Mouse (Mus musculus): Measurements from ENCODE around the gene Unc80. TPM values are rescaled to one million over a fixed set of nuclear protein-coding genes. Genes with fewer than 3 reads are reported as not detected.

Gene Unc80
- polyA plus RNA-seq, 1 experiment = 8.0 TPM

DNA sequence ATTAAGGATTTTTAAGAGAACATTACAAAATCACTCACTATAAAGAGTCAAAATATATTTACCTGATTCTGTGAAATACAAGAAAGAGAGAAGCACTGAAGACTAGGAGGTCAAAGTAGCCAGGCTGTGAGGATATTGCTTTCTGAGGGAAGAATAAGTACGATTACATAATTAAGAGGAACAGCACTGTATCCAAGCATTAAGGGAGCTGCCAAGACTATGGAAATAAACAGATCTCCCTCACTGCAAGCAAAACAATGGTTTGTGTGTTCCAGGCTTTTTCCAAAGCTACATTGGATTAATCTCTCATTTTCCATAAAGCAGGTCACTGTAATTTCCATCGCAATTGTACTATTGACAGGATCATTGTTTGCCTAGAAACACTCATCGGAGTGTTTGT, 14.6 kb downstream of the Unc80 start:
- no peak for DNase-seq (ENCODE audit: low read depth)
- no peak for TF ChIP-seq POLR2A (IDR thresholded peaks at IDR 0.05; ENCODE audit: borderline replicate concordance, extremely low read depth, insufficient read depth, insufficient read length, poor library complexity, severe bottlenecking)

GRCm38 (mm10) chr1:66493064-66493463, 24.9 kb downstream of the Unc80 start:
- peak; percentile 39 for DNase-seq (ENCODE audit: low read depth)
- TF ChIP-seq CTCF (IDR thresholded peaks at IDR 0.05; ENCODE audit: borderline replicate concordance, extremely low read depth, insufficient read depth, insufficient read length) (no peak), POLR2A (IDR thresholded peaks at IDR 0.05; ENCODE audit: borderline replicate concordance, extremely low read depth, insufficient read depth, insufficient read length, poor library complexity, severe bottlenecking) (no peak)

DNA sequence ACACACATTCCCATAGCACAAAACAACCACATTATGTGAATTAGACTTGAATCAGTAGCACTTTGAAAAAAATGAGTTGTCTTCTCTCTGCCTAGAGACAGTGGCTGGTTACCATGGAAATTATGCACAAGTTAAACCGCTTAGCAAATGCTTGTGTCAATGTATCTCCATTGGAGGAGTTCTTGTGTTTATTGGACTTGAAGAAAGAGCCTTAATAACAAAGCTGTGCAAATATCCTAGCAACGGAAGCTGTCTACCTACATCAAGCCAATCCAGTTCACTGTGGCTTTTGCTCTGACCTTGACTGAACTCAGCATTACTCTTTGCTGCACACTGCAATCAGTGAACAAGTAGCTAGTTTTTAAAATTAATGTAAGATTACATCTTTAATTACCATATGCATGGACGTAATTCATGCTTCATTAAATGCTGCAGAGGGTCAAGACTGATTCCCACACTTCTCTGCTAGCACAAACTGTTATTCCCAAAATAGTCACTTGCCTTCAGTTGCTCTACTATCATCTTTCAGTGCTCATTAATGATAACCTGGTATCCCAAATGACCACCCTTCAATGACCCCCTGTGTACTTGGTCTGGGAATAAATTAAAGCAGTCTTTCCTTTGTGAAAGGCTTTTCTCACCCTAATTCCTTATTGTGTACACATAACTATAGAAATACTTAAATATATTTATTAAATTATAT, 27.3 kb downstream of the Unc80 start:
- DNase-seq (ENCODE audit: low read depth) = peak; percentile 80
- TF ChIP-seq CTCF (IDR thresholded peaks at IDR 0.05; ENCODE audit: borderline replicate concordance, extremely low read depth, insufficient read depth, insufficient read length) = no peak
- no peak for TF ChIP-seq POLR2A (IDR thresholded peaks at IDR 0.05; ENCODE audit: borderline replicate concordance, extremely low read depth, insufficient read depth, insufficient read length, poor library complexity, severe bottlenecking)

- no peak for TF ChIP-seq CTCF (IDR thresholded peaks at IDR 0.05; ENCODE audit: borderline replicate concordance, extremely low read depth, insufficient read depth, insufficient read length)
- no peak for TF ChIP-seq POLR2A (IDR thresholded peaks at IDR 0.05; ENCODE audit: borderline replicate concordance, extremely low read depth, insufficient read depth, insufficient read length, poor library complexity, severe bottlenecking)
- no peak for DNase-seq (ENCODE audit: low read depth)
Measured at GRCm38 (mm10) chr1:66550812-66551211, 82.6 kb downstream of the Unc80 start.

DNA sequence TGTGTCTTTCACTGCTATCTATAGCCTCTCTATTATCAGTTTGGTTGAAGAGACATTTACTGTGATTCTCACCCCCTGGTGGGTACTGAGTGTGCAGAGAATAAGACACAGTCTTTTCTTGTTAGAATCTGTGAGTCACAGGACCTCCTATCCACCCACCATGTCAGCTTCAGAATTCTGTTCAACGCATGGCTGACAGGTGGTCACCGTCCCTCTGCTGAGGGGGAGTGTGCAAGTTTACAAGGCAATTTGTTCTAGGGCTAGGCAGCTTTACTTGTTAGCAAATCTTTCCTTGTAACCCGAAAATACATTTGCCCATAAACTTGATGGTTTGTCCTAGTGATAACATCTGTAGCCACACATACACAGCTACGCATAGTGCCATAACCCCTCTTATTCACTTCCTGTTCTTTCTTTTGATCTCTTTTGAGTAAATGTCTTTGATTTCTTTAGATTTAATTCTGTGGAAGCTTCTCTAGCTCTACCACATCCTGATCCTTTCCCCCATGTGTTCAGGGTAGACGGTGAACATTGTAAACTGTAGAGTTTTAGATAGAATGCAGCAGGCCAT, 84.3 kb downstream of the Unc80 start:
- TF ChIP-seq POLR2A (IDR thresholded peaks at IDR 0.05; ENCODE audit: borderline replicate concordance, extremely low read depth, insufficient read depth, insufficient read length, poor library complexity, severe bottlenecking) (no peak), CTCF (IDR thresholded peaks at IDR 0.05; ENCODE audit: borderline replicate concordance, extremely low read depth, insufficient read depth, insufficient read length) (no peak)
- DNase-seq (ENCODE audit: low read depth) = no peak

GRCm38 (mm10) chr1:66561636-66562270, 93.6 kb downstream of the Unc80 start:
- TF ChIP-seq POLR2A (IDR thresholded peaks at IDR 0.05; ENCODE audit: borderline replicate concordance, extremely low read depth, insufficient read depth, insufficient read length, poor library complexity, severe bottlenecking) (no peak), CTCF (IDR thresholded peaks at IDR 0.05; ENCODE audit: borderline replicate concordance, extremely low read depth, insufficient read depth, insufficient read length) (no peak)
- peak; percentile 7 for DNase-seq (ENCODE audit: low read depth)

DNA sequence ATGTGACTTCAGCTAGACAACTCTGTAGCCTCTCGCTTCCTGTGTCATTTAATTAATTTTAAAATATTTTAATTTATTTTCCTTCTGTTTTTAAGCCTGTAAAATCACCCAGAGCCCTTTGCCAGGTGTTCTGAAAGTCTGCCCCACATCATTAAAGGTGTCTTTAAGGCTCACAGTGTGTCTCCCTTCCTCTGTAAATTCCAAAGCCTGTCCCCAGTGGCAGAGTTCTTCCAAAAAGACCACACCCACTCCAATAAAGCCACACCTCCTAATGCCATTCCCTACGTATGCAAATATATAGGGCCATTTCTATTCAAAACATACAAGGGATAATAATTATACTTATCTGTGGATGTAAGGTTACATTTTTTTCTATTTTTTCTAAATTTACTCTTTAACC, 94.2 kb downstream of the Unc80 start:
- no peak for DNase-seq (ENCODE audit: low read depth)
- TF ChIP-seq CTCF (IDR thresholded peaks at IDR 0.05; ENCODE audit: borderline replicate concordance, extremely low read depth, insufficient read depth, insufficient read length) (no peak), POLR2A (IDR thresholded peaks at IDR 0.05; ENCODE audit: borderline replicate concordance, extremely low read depth, insufficient read depth, insufficient read length, poor library complexity, severe bottlenecking) (no peak)

- no peak for TF ChIP-seq POLR2A (IDR thresholded peaks at IDR 0.05; ENCODE audit: borderline replicate concordance, extremely low read depth, insufficient read depth, insufficient read length, poor library complexity, severe bottlenecking)
- TF ChIP-seq CTCF (IDR thresholded peaks at IDR 0.05; ENCODE audit: borderline replicate concordance, extremely low read depth, insufficient read depth, insufficient read length) = no peak
- DNase-seq (ENCODE audit: low read depth) = no peak
Measured at GRCm38 (mm10) chr1:66569736-66570135, 101.6 kb downstream of the Unc80 start.

DNA sequence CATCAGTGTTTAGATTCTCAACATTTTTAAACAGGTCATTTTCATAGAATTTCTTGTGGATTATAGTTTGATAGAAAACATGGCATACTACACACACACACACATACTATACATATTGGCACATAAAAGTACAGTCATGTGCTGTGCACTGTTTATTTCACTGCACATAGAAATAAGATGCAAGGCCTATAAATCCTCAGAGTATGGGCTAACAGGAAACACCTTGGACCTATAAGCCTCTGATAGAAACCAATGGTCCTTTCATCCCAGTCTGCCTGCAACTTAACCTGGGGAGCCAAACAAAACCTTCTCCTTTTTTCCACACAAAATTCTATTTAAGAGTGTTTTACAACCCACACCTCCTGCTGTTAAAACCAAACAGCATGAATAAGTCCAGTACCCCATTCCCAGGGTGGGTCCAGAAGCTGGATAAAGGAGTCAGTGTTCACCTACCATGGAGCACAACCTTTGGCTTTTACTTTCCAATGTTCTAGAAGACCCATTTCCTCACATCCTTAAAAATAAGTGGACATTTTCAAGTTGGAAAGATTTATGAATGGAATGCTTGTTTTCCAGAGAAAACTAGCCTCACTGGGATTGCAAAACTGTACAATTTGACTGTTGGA, 129.1 kb downstream of the Unc80 start:
- no peak for TF ChIP-seq POLR2A (IDR thresholded peaks at IDR 0.05; ENCODE audit: borderline replicate concordance, extremely low read depth, insufficient read depth, insufficient read length, poor library complexity, severe bottlenecking)
- TF ChIP-seq CTCF (IDR thresholded peaks at IDR 0.05; ENCODE audit: borderline replicate concordance, extremely low read depth, insufficient read depth, insufficient read length) = no peak
- no peak for DNase-seq (ENCODE audit: low read depth)

DNA sequence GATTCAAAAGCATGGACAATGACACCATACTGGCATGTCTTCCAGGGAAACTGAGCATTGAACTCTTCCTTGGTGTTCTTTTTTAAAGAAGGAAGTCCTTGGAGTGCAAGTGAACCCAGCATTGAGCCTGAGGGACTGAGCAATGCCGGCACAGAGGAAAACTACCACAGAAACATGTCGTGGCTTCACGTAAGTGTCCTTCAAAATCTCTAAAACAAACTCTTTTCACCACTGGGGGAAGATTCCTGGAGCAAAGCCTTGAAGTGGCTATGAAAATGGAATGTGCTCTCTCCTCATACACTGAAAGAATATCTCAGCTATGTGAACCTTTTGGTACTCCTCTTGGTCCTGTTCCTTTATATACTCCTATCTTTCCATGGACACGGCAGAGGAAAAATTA, 140.1 kb downstream of the Unc80 start:
- no peak for DNase-seq (ENCODE audit: low read depth)
- no peak for TF ChIP-seq CTCF (IDR thresholded peaks at IDR 0.05; ENCODE audit: borderline replicate concordance, extremely low read depth, insufficient read depth, insufficient read length)
- TF ChIP-seq POLR2A (IDR thresholded peaks at IDR 0.05; ENCODE audit: borderline replicate concordance, extremely low read depth, insufficient read depth, insufficient read length, poor library complexity, severe bottlenecking) = no peak

DNA sequence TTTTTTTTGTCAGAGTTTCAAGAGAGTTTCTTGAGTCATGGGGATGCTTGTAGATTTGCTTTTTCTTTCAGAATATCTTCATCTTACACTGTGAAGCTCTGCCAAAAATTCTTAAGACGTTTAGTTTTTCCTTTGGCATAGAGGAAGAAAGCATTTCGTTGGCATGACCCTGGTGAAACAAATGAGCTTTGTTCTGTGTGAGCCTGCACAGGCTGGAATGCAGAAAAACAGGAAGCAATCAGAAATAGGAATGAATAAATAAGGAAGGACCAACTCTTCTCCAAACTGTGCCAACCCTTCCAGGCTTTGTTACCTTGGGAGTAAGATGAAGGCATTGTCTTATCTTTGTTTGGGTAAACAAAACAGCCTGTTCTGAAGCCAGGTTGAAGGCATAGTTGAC, 149.0 kb downstream of the Unc80 start:
- DNase-seq (ENCODE audit: low read depth) = peak; percentile 17
- TF ChIP-seq CTCF (IDR thresholded peaks at IDR 0.05; ENCODE audit: borderline replicate concordance, extremely low read depth, insufficient read depth, insufficient read length) (no peak), POLR2A (IDR thresholded peaks at IDR 0.05; ENCODE audit: borderline replicate concordance, extremely low read depth, insufficient read depth, insufficient read length, poor library complexity, severe bottlenecking) (no peak)

All from brain, embryonic 14.5 days (tissue).